Mouse (Mus musculus) E14TG2a.4 (cell line): ENCODE measurements at regions not wholly inside any gene's neighbourhood (a gene's known extent, or its start where the extent isn't known, plus 50 kb on each side); places are given as distances from the start of the nearest gene placed in this dataset.

ENCODE experiments used
- CTCF ChIP-seq: conservative IDR thresholded peaks from 2 replicates; pipeline ENCODE4 v1.5.1; 2014; ENCODE audit warnings: low read length
- NANOG ChIP-seq: IDR thresholded peaks from 2 replicates; pipeline ENCODE4 v1.6.1; 2014; ENCODE audit warnings: borderline replicate concordance, low read length, mixed read lengths
- POU5F1 ChIP-seq: IDR thresholded peaks from 2 replicates; pipeline ENCODE4 v1.6.1; 2014; ENCODE audit warnings: low read length, borderline replicate concordance

DNA sequence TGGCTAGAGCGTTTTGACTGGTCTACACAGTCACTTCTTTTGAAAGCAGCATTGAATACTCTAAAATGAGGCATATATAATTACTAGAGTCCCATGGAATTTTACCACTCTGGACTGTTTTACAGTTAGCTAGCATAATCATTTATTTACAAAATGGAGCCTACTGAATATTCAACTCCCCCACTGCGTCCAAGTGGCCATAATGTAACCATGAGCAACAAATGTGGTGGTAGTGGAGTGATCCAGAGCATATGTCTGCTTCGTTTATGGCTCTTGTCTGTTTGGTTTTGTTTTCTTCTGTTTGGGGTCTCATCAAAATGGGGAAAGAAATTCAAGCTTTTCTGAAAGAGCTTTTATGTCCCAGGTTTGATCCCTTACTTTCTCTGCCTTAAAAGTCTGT, 83.8 kb upstream of the St6galnac5 start:
- TF ChIP-seq CTCF (no peak), POU5F1 (no peak), NANOG (no peak)
